Mouse (Mus musculus): ENCODE data around the gene Ppp5c. TPM values are rescaled to one million over a fixed set of nuclear protein-coding genes. Genes with fewer than 3 reads are reported as not detected.

The Ppp5c gene
- 120 and 141 TPM in 2 replicates for polyA plus RNA-seq (2012)

DNA sequence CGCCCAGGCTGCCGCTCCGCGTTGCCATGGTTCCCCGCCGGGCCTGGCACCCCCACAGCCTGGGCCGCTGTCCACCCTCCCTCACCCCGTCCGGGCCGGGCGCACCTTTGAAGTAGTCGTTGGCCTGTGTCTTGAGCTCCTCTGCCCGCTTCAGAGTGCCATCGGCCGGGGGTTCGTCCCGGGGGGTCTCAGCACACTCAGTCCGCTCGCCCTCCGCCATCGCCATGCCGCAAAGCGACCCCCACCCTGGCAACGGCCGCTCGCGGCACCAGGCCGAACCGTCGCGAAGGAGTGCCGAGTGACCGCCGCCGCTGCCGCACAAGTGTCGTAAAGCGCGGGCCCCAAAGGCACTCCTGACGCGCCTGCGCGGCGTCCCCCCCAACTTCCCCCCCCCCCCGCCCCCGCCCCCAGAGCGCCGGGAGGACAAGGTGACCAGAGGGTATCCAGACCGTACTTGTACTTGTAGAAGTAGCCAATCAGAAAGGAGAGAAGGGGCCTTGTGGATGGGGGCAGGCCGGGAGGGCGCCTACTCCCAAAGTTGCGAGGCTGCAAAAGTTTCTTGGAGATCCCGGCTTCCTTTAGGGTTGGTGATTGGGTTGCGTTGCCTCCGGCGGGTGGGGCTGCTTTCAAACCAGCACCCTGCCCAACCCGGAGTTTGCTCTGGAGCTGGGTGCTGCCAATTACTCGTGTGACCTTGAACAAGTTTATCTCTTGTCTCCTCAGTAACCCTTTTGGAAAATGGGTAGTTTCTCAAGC lies at the start of gene Ppp5c:
Ppp5c (minus strand) TSS at position 337 of the 756 bp plus-strand sequence.

DNA sequence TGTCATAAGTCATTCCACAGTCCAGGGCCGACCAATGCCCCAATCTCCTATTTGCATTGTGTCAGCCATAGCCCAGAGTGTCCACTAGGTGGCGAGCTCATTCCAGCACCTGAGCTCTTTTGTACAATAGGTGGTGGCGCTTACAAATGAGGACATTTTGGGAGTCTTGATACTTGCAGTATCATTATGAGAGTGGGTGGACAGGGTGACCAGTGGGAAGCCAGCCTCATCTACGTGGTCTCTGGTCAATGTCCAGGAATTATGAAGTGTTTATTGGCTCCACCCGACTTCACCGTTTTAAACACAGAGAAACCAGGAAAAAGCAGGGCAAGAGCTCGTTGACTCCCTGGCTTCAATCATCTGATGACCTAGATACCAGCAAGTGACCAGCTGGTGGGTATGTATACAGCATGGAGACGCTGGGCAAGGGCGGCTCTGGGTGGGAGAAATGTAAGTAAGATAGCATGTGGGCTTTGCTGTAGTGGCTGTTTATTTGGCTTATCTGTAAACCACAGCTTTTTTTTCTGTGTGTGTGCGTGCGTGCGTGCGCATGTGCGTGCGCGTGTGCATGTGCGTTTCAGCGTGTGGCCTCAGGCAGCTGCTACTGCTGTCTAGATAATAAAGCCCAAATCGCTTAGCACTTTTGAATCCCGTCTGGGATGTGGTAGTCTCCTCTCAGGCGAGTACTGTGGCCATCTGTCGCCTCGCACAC lies 46.3 kb upstream of the Ppp5c start, which contains the start of gene Psg16:
Psg16 (plus strand) TSS at position 137 of the 712 bp plus-strand sequence.

GRCm38 (mm10) chr7:17062389-17062788 lies 34.7 kb upstream of the Ppp5c start, which contains the start of gene Hif3a:
Gene Hif3a (minus strand): TSS chr7:17062427.

GRCm38 (mm10) chr7:16992451-16992807 lies 35.3 kb downstream of the Ppp5c start, which contains the start of gene Ccdc8:
Gene Ccdc8 (plus strand): TSS chr7:16992708.

GRCm38 (mm10) chr7:16982859-16983568 lies 44.7 kb downstream of the Ppp5c start, which contains the start of gene Gm42372:
Gene Gm42372 (plus strand): TSS chr7:16983086.

DNA sequence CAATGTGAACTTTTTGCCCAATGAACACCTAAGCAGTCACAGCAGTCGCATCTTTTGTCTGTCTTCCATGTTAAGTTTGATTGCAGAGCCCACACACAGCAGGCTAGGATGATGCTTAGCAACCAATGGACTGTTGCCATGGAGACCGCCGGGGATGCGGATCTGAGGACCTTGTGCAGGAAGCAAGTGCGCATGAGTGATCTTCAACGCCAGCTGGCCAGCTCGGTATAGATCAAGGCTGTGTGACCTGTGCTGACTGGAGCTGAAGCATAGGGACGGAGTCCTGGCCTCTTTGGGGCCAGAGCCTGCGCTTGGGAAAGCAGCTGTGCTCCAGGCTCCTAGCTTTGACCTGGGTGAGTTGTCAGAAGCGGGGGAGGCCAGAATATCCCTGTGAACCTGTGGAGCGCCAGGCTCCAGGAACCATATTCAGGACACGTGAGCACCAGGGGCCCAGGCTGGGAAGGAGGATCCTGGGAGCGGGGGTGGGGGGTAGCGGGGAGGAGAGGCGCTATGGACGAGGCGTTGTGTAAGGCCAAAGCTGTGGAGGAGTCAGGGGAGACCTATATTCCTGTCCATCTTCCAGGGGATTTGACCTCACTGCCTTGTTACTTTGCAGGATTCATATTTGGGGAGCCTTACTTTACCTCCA lies 68.1 kb downstream of the Ppp5c start, which contains the start of gene Pnmal1:
Pnmal1 (plus strand) TSS at position 141 of the 649 bp plus-strand sequence.

Other genes starting within 250 kb of the Ppp5c start
- gene Slc1a5, start 246.6 kb downstream of the Ppp5c start, polyA plus RNA-seq (2012): 84.0 and 89.0 TPM in 2 replicates
- gene Strn4, start 212.0 kb downstream of the Ppp5c start, polyA plus RNA-seq (2012): 83.0 and 89.1 TPM in 2 replicates
- gene Fkrp, start 211.2 kb downstream of the Ppp5c start, polyA plus RNA-seq (2012): 21.2 and 26.2 TPM in 2 replicates
- 37.0 and 42.4 TPM in 2 replicates for gene Prkd2, start 185.0 kb downstream of the Ppp5c start, polyA plus RNA-seq (2012)
- gene Dact3, start 152.6 kb downstream of the Ppp5c start, polyA plus RNA-seq (2012): 0.94 and 1.1 TPM in 2 replicates
- not detected in 2 replicates for gene Gng8, start 136.1 kb downstream of the Ppp5c start, polyA plus RNA-seq (2012)
- 1.9 and 2.8 TPM in 2 replicates for gene Ptgir, start 121.4 kb downstream of the Ppp5c start, polyA plus RNA-seq (2012)
- 584 and 773 TPM in 2 replicates for gene Calm3, start 103.8 kb downstream of the Ppp5c start, polyA plus RNA-seq (2012)
- gene Pnmal2, start 83.2 kb downstream of the Ppp5c start, polyA plus RNA-seq (2012): 0.09 TPM in 2 replicates
- 0.01 TPM in 1 of 2 replicates, not detected in the other for gene Pnmal1, start 68.2 kb downstream of the Ppp5c start, polyA plus RNA-seq (2012)
- 0.05 and 0.09 TPM in 2 replicates for gene Gm42372, start 44.8 kb downstream of the Ppp5c start, polyA plus RNA-seq (2012)
- 6.3 and 7.3 TPM in 2 replicates for gene Ccdc8, start 35.2 kb downstream of the Ppp5c start, polyA plus RNA-seq (2012)
- gene Hif3a, start 34.5 kb upstream of the Ppp5c start, polyA plus RNA-seq (2012): 6.4 and 9.0 TPM in 2 replicates
- gene Psg16, start 46.1 kb upstream of the Ppp5c start, polyA plus RNA-seq (2012): 0.06 TPM in 1 of 2 replicates, not detected in the other
- gene Ceacam3, start 122.4 kb upstream of the Ppp5c start, polyA plus RNA-seq (2012): not detected in 2 replicates
- 0.02 TPM in 1 of 2 replicates, not detected in the other for gene Psg29, start 175.6 kb upstream of the Ppp5c start, polyA plus RNA-seq (2012)

All from megakaryocyte-erythroid progenitor cell, adult 5 weeks (primary cell).